Mouse (Mus musculus): ENCODE data around the gene Limk1. TPM values are rescaled to one million over a fixed set of nuclear protein-coding genes. Genes with fewer than 3 reads are reported as not detected.

Limk1 gene
- polyA plus RNA-seq (2014; fragmentation: Nextera tagmentation; extraction: Ambion mirVana), result 4.7 and 5.3 TPM in 2 replicates

GRCm38 (mm10) chr5:134688086-134688717 is at the start of gene Limk1:
Gene Limk1, minus strand, starts transcription at chr5:134688598.
- Histone ChIP-seq H3K4me3 (ENCODE audit: low read depth, low read length) (peak within 1 kb of the TSS; percentile 71), H3K4me1 (replicated peaks; ENCODE audit: control insufficient read depth, insufficient read depth, low read length) (peaks cover 7% of the 10 kb centered on the region; the same call in 1 of the 2 replicates), H3K36me3 (ENCODE audit: control insufficient read depth, insufficient read depth, low read length) (0 out of 2 replicates have a peak, but pooled peaks cover 10% of the 10 kb centered on the region), H3K27me3 (replicated peaks; ENCODE audit: control insufficient read depth, insufficient read depth, low read length) (no peaks in the 10 kb centered on the region), H3K9ac (ENCODE audit: low read length) (peak within 1 kb of the TSS; percentile 69), H3K4me2 (ENCODE audit: low read length) (peak within 1 kb of the TSS; percentile 66), H3K27ac (ENCODE audit: low read depth) (peak within 1 kb of the TSS; percentile 64), H3K9me3 (ENCODE audit: control insufficient read depth, low read length) (no peaks in the 10 kb centered on the region)
- ATAC-seq (replicated peaks; ENCODE audit: low FRiP score, low TSS enrichment, low read depth) (peak; percentile 11), DNase-seq (ENCODE audit: low spot score) (peak; percentile 79)
- under 1% methylated on average over 43 of the region's 69 CpGs for WGBS

- Histone ChIP-seq H3K4me3 (ENCODE audit: low read depth, low read length) (no peak overlapping the region), H3K9ac (ENCODE audit: low read length) (no peak overlapping the region), H3K9me3 (ENCODE audit: control insufficient read depth, low read length) (no peaks in the 10 kb centered on the region), H3K27me3 (replicated peaks; ENCODE audit: control insufficient read depth, insufficient read depth, low read length) (no peaks in the 10 kb centered on the region), H3K27ac (ENCODE audit: low read depth) (no peak overlapping the region), H3K4me2 (ENCODE audit: low read length) (no peak overlapping the region), H3K36me3 (ENCODE audit: control insufficient read depth, insufficient read depth, low read length) (no peaks in the 10 kb centered on the region), H3K4me1 (replicated peaks; ENCODE audit: control insufficient read depth, insufficient read depth, low read length) (no peaks in the 10 kb centered on the region)
- WGBS, result 79% methylated on average over 2 of the region's 2 CpGs
- DNase-seq (ENCODE audit: low spot score) (no peak), ATAC-seq (replicated peaks; ENCODE audit: low FRiP score, low TSS enrichment, low read depth) (no peak)
Measured at GRCm38 (mm10) chr5:134734920-134735319, 46.5 kb upstream of the Limk1 start.

GRCm38 (mm10) chr5:134734072-134734471 is 45.7 kb upstream of the Limk1 start:
- H3K4me1 ChIP-seq (replicated peaks; ENCODE audit: control insufficient read depth, insufficient read depth, low read length), result no peaks in the 10 kb centered on the region

GRCm38 (mm10) chr5:134733241-134733640 is 44.8 kb upstream of the Limk1 start:
- Histone ChIP-seq H3K9me3 (ENCODE audit: control insufficient read depth, low read length) (no peaks in the 10 kb centered on the region), H3K4me1 (replicated peaks; ENCODE audit: control insufficient read depth, insufficient read depth, low read length) (no peaks in the 10 kb centered on the region), H3K27me3 (replicated peaks; ENCODE audit: control insufficient read depth, insufficient read depth, low read length) (no peaks in the 10 kb centered on the region), H3K9ac (ENCODE audit: low read length) (no peak overlapping the region), H3K36me3 (ENCODE audit: control insufficient read depth, insufficient read depth, low read length) (no peaks in the 10 kb centered on the region), H3K4me3 (ENCODE audit: low read depth, low read length) (no peak overlapping the region), H3K4me2 (ENCODE audit: low read length) (no peak overlapping the region), H3K27ac (ENCODE audit: low read depth) (no peak overlapping the region)
- no peak for DNase-seq (ENCODE audit: low spot score)
- ATAC-seq (replicated peaks; ENCODE audit: low FRiP score, low TSS enrichment, low read depth), result no peak
- 72% methylated on average over 4 of the region's 4 CpGs for WGBS

More at GRCm38 (mm10) chr5:134734072-134734471, 45.7 kb upstream of the Limk1 start:
- ATAC-seq (replicated peaks; ENCODE audit: low FRiP score, low TSS enrichment, low read depth), result no peak
- Histone ChIP-seq H3K27ac (ENCODE audit: low read depth) (no peak overlapping the region), H3K9ac (ENCODE audit: low read length) (no peak overlapping the region), H3K36me3 (ENCODE audit: control insufficient read depth, insufficient read depth, low read length) (no peaks in the 10 kb centered on the region), H3K27me3 (replicated peaks; ENCODE audit: control insufficient read depth, insufficient read depth, low read length) (no peaks in the 10 kb centered on the region), H3K4me2 (ENCODE audit: low read length) (no peak overlapping the region), H3K9me3 (ENCODE audit: control insufficient read depth, low read length) (no peaks in the 10 kb centered on the region), H3K4me3 (ENCODE audit: low read depth, low read length) (no peak overlapping the region)
- DNase-seq (ENCODE audit: low spot score), result no peak
- 54% methylated on average over 5 of the region's 5 CpGs for WGBS

GRCm38 (mm10) chr5:134729124-134729523 is 40.7 kb upstream of the Limk1 start:
- 93% methylated on average over 12 of the region's 12 CpGs for WGBS
- H3K27me3 ChIP-seq (replicated peaks; ENCODE audit: control insufficient read depth, insufficient read depth, low read length), result no peaks in the 10 kb centered on the region
- no peaks in the 10 kb centered on the region for H3K36me3 ChIP-seq (ENCODE audit: control insufficient read depth, insufficient read depth, low read length)
- no peaks in the 10 kb centered on the region for H3K4me1 ChIP-seq (replicated peaks; ENCODE audit: control insufficient read depth, insufficient read depth, low read length)
- ATAC-seq (replicated peaks; ENCODE audit: low FRiP score, low TSS enrichment, low read depth), result no peak
- no peak for DNase-seq (ENCODE audit: low spot score)
- H3K9me3 ChIP-seq (ENCODE audit: control insufficient read depth, low read length), result no peaks in the 10 kb centered on the region
- H3K4me2 ChIP-seq (ENCODE audit: low read length), result no peak overlapping the region
- no peak overlapping the region for H3K9ac ChIP-seq (ENCODE audit: low read length)
- no peak overlapping the region for H3K27ac ChIP-seq (ENCODE audit: low read depth)
- H3K4me3 ChIP-seq (ENCODE audit: low read depth, low read length), result no peak overlapping the region

- H3K9me3 ChIP-seq (ENCODE audit: control insufficient read depth, low read length), result no peaks in the 10 kb centered on the region
- H3K9ac ChIP-seq (ENCODE audit: low read length), result no peak overlapping the region
- ATAC-seq (replicated peaks; ENCODE audit: low FRiP score, low TSS enrichment, low read depth), result no peak
- H3K36me3 ChIP-seq (ENCODE audit: control insufficient read depth, insufficient read depth, low read length), result no peaks in the 10 kb centered on the region
- WGBS, result 59% methylated on average over 3 of the region's 3 CpGs
- no peak for DNase-seq (ENCODE audit: low spot score)
- H3K4me3 ChIP-seq (ENCODE audit: low read depth, low read length), result no peak overlapping the region
- no peak overlapping the region for H3K27ac ChIP-seq (ENCODE audit: low read depth)
- H3K4me1 ChIP-seq (replicated peaks; ENCODE audit: control insufficient read depth, insufficient read depth, low read length), result no peaks in the 10 kb centered on the region
- no peak overlapping the region for H3K4me2 ChIP-seq (ENCODE audit: low read length)
- no peaks in the 10 kb centered on the region for H3K27me3 ChIP-seq (replicated peaks; ENCODE audit: control insufficient read depth, insufficient read depth, low read length)
Measured at GRCm38 (mm10) chr5:134728535-134728934, 40.1 kb upstream of the Limk1 start.

- Histone ChIP-seq H3K36me3 (ENCODE audit: control insufficient read depth, insufficient read depth, low read length) (no peaks in the 10 kb centered on the region), H3K27me3 (replicated peaks; ENCODE audit: control insufficient read depth, insufficient read depth, low read length) (no peaks in the 10 kb centered on the region), H3K27ac (ENCODE audit: low read depth) (no peak overlapping the region), H3K9ac (ENCODE audit: low read length) (no peak overlapping the region), H3K4me1 (replicated peaks; ENCODE audit: control insufficient read depth, insufficient read depth, low read length) (no peaks in the 10 kb centered on the region), H3K4me2 (ENCODE audit: low read length) (no peak overlapping the region), H3K4me3 (ENCODE audit: low read depth, low read length) (no peak overlapping the region), H3K9me3 (ENCODE audit: control insufficient read depth, low read length) (no peaks in the 10 kb centered on the region)
- 77% methylated on average over 8 of the region's 8 CpGs for WGBS
- DNase-seq (ENCODE audit: low spot score) (no peak), ATAC-seq (replicated peaks; ENCODE audit: low FRiP score, low TSS enrichment, low read depth) (no peak)
Measured at GRCm38 (mm10) chr5:134727001-134727639, 38.7 kb upstream of the Limk1 start.

- H3K9me3 ChIP-seq (ENCODE audit: control insufficient read depth, low read length), result no peaks in the 10 kb centered on the region
- no peaks in the 10 kb centered on the region; the same call in 1 of the 2 replicates for H3K4me1 ChIP-seq (replicated peaks; ENCODE audit: control insufficient read depth, insufficient read depth, low read length)
- H3K4me3 ChIP-seq (ENCODE audit: low read depth, low read length), result no peak overlapping the region
- 70% methylated on average over 4 of the region's 4 CpGs for WGBS
- no peak for DNase-seq (ENCODE audit: low spot score)
- H3K4me2 ChIP-seq (ENCODE audit: low read length), result no peak overlapping the region
- no peak for ATAC-seq (replicated peaks; ENCODE audit: low FRiP score, low TSS enrichment, low read depth)
- no peaks in the 10 kb centered on the region for H3K36me3 ChIP-seq (ENCODE audit: control insufficient read depth, insufficient read depth, low read length)
- H3K27ac ChIP-seq (ENCODE audit: low read depth), result no peak overlapping the region
- no peak overlapping the region for H3K9ac ChIP-seq (ENCODE audit: low read length)
- H3K27me3 ChIP-seq (replicated peaks; ENCODE audit: control insufficient read depth, insufficient read depth, low read length), result no peaks in the 10 kb centered on the region
Measured at GRCm38 (mm10) chr5:134725299-134725698, 36.9 kb upstream of the Limk1 start.

All from intestine, embryonic 14.5 days (tissue).